Mouse (Mus musculus) brain, embryonic 14.5 days (tissue): ENCODE results near the gene Nfkbiz. TPM values are rescaled to one million over a fixed set of nuclear protein-coding genes. Genes with fewer than 3 reads are reported as not detected.

Experiments
- DNase-seq: peaks from one replicate; pipeline ENCODE4 v3.0.0-alpha.2; 2011; ENCODE audit warnings: low read depth
- CTCF ChIP-seq: fragments of 200-500 bp; IDR thresholded peaks from 2 replicates; pipeline ENCODE4 v1.5.1; 2012; ENCODE audit warnings: inconsistent platforms, mild to moderate bottlenecking, moderate library complexity, borderline replicate concordance; ENCODE audit not compliant: insufficient read depth, insufficient read length; ENCODE audit errors: extremely low read depth
- POLR2A ChIP-seq: fragments of 200-500 bp; IDR thresholded peaks from 2 replicates; pipeline ENCODE4 v1.6.1; 2012; ENCODE audit warnings: mild to moderate bottlenecking, inconsistent platforms, borderline replicate concordance; ENCODE audit not compliant: poor library complexity, insufficient read depth, insufficient read length, severe bottlenecking; ENCODE audit errors: extremely low read depth
- polyA plus RNA-seq: library from polyadenylated mRNA; depleted of rRNA; stranded (reverse); fragments of >200 nt; gene quantifications from 2 replicates; pipeline ENCODE4 v1.2.3, GENCODE M21; 2012; rRNA removed

The Nfkbiz gene
- polyA plus RNA-seq, 1 experiment = 2.5 TPM

GRCm38 (mm10) chr16:55787385-55788072 lies 51.2 kb downstream of the Nfkbiz start:
- no peak for TF ChIP-seq POLR2A
- no peak for TF ChIP-seq CTCF
- DNase-seq = no peak

DNA sequence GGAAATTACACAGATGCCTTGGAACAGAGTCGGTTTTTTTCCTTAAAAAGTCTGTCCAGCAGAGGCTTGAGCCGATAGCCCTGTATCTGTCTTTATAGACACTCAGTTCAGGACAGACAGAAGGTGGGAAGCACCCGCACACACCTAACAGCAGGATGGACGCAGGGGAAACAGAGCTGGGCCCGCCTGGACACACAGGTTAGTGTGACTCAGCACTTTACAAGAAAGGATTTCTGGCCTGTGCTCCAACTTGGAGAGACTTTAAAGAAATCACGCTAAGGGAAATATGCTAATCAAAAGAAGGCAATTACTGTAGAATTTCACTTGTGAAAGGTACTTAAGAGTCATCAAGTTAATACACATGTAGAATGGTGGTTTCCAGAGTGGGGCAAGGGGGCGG lies 54.3 kb downstream of the Nfkbiz start:
- TF ChIP-seq CTCF (no peak), POLR2A (no peak)

DNA sequence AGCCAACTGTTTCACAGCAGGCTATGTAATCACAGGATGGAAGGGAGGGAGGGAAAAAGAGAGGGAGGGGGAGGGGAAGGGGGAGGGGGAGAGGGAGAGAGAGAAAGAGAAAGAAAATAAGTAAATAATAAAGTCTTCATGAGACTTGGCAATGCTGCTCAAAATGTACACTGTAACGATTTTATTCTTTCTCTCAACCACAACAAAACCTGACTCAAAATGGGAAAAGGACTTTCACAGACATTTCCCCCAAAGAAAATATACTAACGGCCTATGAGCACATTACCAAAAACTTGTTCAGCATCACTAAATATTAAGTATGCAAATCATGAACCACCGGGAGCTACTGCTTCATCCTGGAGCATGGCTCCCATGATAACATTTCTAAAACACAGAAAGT lies 54.8 kb downstream of the Nfkbiz start:
- TF ChIP-seq POLR2A = no peak
- no peak for TF ChIP-seq CTCF
- DNase-seq = no peak

More for the DNA sequence above, 54.3 kb downstream of the Nfkbiz start:
- no peak for DNase-seq

DNA sequence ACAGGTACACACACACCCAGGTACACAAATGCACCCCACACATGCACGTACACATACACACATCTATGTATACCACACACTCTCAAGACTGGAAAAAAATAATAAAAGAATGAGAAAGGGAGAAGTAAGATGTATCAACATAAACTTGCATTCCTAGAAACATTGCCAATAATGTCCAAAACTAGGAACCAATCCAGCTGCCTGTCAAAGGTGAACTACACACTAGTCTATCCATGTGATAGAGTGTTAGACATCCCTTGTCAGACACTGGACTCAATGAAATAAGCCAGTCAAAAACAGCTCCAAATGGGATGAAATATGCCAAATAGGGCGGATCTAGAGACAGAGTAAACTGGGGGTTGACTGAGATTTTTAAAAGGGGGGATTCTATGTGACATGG lies 55.8 kb downstream of the Nfkbiz start:
- DNase-seq = no peak
- TF ChIP-seq CTCF (no peak), POLR2A (no peak)

GRCm38 (mm10) chr16:55781809-55782208 lies 56.9 kb downstream of the Nfkbiz start:
- no peak for TF ChIP-seq POLR2A
- no peak for TF ChIP-seq CTCF
- no peak for DNase-seq

DNA sequence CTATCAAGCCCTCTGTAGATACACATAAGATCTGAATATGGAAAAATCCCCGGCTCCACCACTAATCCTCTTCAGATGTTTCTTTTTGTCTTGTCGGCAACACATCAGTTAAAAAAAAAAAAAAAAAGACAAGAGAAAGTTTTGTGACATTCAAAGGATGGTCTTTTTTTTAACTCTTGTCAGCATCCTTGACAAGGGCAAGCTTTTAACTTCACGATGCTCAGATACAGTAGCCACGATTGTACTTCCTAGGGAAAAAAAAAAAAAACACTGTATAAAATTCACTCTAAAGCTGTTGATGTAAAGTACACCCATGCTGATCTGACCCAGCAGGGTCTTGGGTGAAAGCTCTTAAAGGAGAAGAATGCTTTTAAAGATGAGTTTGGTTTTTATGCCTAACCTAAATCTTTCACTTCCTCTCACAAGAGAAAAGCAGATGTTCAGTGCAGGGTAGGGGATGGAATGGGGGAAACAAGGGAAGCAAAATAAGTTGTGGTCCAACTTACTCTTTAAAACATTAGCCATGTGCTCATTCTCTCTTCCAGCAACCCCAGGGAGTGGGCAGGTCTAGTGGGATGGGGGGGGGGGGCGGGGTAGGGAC lies 57.6 kb downstream of the Nfkbiz start:
- no peak for DNase-seq
- no peak for TF ChIP-seq CTCF
- TF ChIP-seq POLR2A = no peak

- TF ChIP-seq CTCF (no peak), POLR2A (no peak)
- no peak for DNase-seq
Observed at GRCm38 (mm10) chr16:55776329-55776728, 62.4 kb downstream of the Nfkbiz start.

GRCm38 (mm10) chr16:55770247-55770646 lies 68.5 kb downstream of the Nfkbiz start:
- peak; percentile 4 for DNase-seq
- TF ChIP-seq POLR2A (no peak), CTCF (no peak)

Other genes with a start within 250 kb of the Nfkbiz start
- 2.7 and 3.5 TPM in 2 replicates for gene Nxpe3, start 56.4 kb upstream of the Nfkbiz start, polyA plus RNA-seq
- gene Cep97, start 96.0 kb upstream of the Nfkbiz start, polyA plus RNA-seq = 7.5 and 11.5 TPM in 2 replicates
- 499 and 561 TPM in 2 replicates for gene Rpl24, start 127.4 kb upstream of the Nfkbiz start, polyA plus RNA-seq
- gene Zbtb11, start 135.0 kb upstream of the Nfkbiz start, polyA plus RNA-seq = 11.3 and 15.1 TPM in 2 replicates
- gene Pcnp, start 190.8 kb upstream of the Nfkbiz start, polyA plus RNA-seq = 73.9 and 88.9 TPM in 2 replicates
- gene Trmt10c, start 198.9 kb upstream of the Nfkbiz start, polyA plus RNA-seq = 7.8 and 8.2 TPM in 2 replicates
- gene Senp7, start 209.4 kb upstream of the Nfkbiz start, polyA plus RNA-seq = 40.7 and 45.1 TPM in 2 replicates